Mouse (Mus musculus) kidney, adult 2 months (tissue): ENCODE measurements around the gene Wdr89. TPM values are rescaled to one million over a fixed set of nuclear protein-coding genes. Genes with fewer than 3 reads are reported as not detected.
"Not testable (repeated sequence)": the region's sequence is repeated elsewhere in the genome, so short reads cannot be mapped to it uniquely, and the experiment has no call there.

ENCODE experiments used
- DNase-seq: peaks from one replicate; pipeline ENCODE4 v3.0.0; 2021
- H3K27ac ChIP-seq: fragments of 200-500 bp; 2 replicates; pipeline ENCODE4 v1.5.1; 2012; ENCODE audit warnings: low read depth, low read length, control low read depth, inconsistent platforms; ENCODE audit not compliant: insufficient read depth
- H3K27me3 ChIP-seq: fragments of 200-500 bp; replicated peaks from 2 replicates; pipeline ENCODE4 v1.6.1; 2012; ENCODE audit warnings: mild to moderate bottlenecking, moderate library complexity, low read length, inconsistent platforms; ENCODE audit not compliant: control insufficient read depth, insufficient read depth
- H3K36me3 ChIP-seq: fragments of 200-500 bp; 2 replicates; pipeline ENCODE4 v1.6.1; 2012; ENCODE audit warnings: mild to moderate bottlenecking, moderate library complexity, low read length, inconsistent platforms; ENCODE audit not compliant: control insufficient read depth, insufficient read depth
- H3K4me1 ChIP-seq: fragments of 200-500 bp; 2 replicates; pipeline ENCODE4 v1.6.1; 2011; ENCODE audit warnings: low read length; ENCODE audit not compliant: control insufficient read depth, insufficient read depth
- H3K4me3 ChIP-seq: fragments of 200-500 bp; 2 replicates; pipeline ENCODE4 v1.5.1; 2011; ENCODE audit warnings: mild to moderate bottlenecking, low read depth, low read length, control low read depth; ENCODE audit not compliant: insufficient read depth
- CTCF ChIP-seq: fragments of 200-500 bp; conservative IDR thresholded peaks from 2 replicates; pipeline ENCODE4 v1.5.1; 2011; ENCODE audit warnings: low read depth, mild to moderate bottlenecking, control low read depth, low read length, moderate library complexity, mixed read lengths; ENCODE audit not compliant: insufficient read depth, insufficient read length
- POLR2A ChIP-seq: fragments of 200-500 bp; IDR thresholded peaks from one replicate; pipeline ENCODE4 v1.6.1; 2011; ENCODE audit warnings: low read depth, low read length, control low read depth
- WGBS: fragments of 180-500 bp; shearing (Covaris S2); methylation state at CpG from one replicate; pipeline ENCODE4 v1.1.7; 2018; 5-methylcytosine and 5-hydroxymethylcytosine counted together
- polyA plus RNA-seq: library from polyadenylated mRNA; depleted of rRNA; stranded (reverse); fragments of >200 nt; gene quantifications from 2 replicates; pipeline ENCODE4 v1.2.3, GENCODE M21; 2012; rRNA removed

Wdr89 gene
- 2.5 and 3.8 TPM in 2 replicates for polyA plus RNA-seq

DNA sequence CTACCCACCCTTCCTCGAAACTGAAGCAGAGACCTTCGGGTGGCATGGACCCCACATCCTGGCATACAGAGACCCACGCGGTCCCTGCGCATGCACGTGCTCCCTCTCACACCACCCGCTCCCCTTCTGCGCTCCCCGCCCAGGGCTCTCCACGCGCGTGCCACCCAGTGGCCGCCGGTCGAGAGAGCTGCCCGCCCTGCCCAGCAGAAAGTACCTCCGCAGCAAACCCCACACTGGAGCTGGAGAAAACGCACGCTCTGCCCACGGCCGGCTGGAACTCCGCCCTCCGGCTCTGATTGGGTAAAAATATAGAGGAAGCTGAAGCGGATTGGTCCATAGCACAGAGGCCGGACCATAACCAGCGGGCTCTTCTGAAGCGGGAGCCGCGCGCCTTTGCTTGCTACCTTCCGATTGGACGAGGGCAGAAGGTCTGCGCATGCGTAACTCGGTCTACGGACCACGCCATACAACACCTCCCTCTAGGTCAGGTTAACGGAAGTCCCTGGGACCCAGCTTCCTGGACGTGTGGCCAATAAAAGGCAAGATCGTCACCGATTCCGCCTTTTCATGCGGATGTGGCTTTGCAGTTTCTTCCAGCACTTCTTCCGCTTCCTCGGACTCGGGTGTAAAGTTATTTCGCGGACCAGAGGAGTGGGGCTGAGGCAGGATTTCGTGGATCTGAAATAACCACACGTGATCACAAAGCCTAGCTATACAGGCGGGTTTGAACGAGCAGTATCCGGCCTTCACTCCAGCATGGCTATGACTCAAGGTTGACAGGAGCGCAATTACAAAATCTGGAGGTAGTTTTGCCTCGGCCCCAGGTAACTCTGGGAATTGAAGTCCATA is at the start of gene Wdr89:
Wdr89 (minus strand) TSS at position 280 of the 849 bp plus-strand sequence.
- under 1% methylated on average over 55 of the region's 55 CpGs for WGBS
- peak; percentile 100 for DNase-seq
- no peaks in the 10 kb centered on the region for H3K36me3 ChIP-seq
- H3K27me3 ChIP-seq: no peaks in the 10 kb centered on the region
- TF ChIP-seq POLR2A (peak; percentile 67), CTCF (peak; percentile 30; the same call in 1 of the 2 replicates)
- peak within 1 kb of the TSS; percentile 96 for H3K27ac ChIP-seq
- H3K4me1 ChIP-seq: peaks cover 10% of the 10 kb centered on the region; the same call in 1 of the 2 replicates
- peak within 1 kb of the TSS; percentile 80 for H3K4me3 ChIP-seq

DNA sequence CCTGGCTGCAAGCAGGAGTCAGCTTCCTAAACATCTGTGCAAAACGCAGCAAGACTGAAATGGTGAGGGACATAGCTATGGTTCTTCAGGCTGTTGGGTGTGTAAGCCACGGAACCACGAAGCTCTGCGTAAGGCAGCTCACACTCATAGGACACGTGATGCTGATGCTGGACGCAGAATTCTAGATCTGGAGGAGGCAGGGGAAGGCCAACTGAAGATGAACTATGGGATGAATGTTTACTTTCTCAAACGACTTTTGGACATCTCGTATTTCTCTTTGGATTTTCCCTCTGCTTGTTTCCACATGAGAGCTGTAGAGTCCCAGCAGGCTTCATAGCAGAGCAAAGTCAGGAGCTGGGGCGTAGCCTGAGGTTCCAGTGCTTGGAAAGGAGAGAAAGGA is 44.3 kb upstream of the Wdr89 start:
- TF ChIP-seq CTCF (no peak), POLR2A (no peak)
- Histone ChIP-seq H3K4me3 (no peak overlapping the region), H3K27me3 (no peaks in the 10 kb centered on the region), H3K36me3 (no peaks in the 10 kb centered on the region), H3K4me1 (no peaks in the 10 kb centered on the region), H3K27ac (no peak overlapping the region)
- no peak for DNase-seq
- WGBS: 63% methylated on average over 9 of the region's 9 CpGs

DNA sequence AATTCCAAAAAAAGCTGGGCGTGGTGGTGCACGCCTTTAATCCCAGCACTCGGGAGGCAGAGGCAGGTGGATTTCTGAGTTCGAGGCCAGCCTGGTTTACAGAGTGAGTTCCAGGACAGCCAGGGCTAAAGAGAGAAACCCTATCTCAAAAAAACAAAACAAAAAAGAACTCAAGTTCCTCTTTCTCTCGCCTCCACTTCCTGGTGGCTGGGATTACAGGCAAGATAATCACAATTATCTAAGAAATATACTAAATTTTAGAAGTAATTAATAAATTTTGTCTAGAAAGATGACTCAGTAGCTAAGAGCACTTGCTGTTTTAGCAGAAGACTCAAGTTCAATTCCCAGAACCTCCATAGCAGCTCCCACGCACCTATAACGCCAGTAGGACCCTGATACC is 43.6 kb upstream of the Wdr89 start:
- H3K4me3 ChIP-seq, H3K27me3 ChIP-seq, DNase-seq, H3K36me3 ChIP-seq, H3K4me1 ChIP-seq, H3K27ac ChIP-seq: not testable (repeated sequence)
- WGBS: 92% methylated on average over 7 of the region's 7 CpGs

DNA sequence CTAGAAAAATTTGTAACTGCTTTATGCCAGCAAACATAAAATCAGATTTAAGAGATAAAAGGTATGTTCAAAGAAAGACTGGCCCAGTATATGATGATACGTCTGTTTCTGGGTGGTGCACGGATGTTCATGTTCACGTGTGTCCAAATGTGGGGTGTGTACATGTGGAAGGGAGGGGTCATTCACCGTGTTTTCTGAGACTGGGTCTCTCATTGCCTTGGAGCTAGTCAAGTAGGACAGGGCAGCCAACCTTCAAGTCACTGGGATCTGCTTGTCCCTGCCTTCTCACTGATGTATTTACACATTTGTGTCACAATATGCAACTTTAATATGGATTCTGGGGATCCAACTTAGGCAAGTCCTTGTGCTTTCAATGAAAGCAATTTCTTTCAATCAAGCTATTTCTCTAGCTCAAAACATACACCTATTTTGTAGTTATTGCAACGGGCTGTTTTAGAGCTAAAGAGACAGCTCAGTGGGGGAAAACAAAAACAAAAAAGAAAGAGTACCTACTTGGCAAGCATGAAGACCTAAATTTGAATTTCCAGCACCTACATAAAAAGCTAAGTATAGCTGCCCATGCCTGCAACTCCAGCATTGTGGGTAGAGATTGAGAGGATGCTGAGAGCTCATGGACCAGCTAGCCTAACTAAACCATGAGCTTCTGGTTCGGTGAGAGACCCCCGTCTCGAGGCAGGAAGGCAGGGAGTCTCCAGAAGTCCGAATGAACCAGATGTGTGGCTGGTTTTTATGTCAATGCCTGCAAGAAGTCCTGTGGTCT is 41.4 kb upstream of the Wdr89 start:
- 87% methylated on average over 9 of the region's 9 CpGs for WGBS
- H3K27me3 ChIP-seq: no peaks in the 10 kb centered on the region
- H3K4me1 ChIP-seq: peaks cover 3% of the 10 kb centered on the region; the same call in 1 of the 2 replicates
- no peak overlapping the region for H3K4me3 ChIP-seq
- H3K27ac ChIP-seq: no peak overlapping the region
- H3K36me3 ChIP-seq: no peaks in the 10 kb centered on the region
- no peak for TF ChIP-seq CTCF
- no peak for TF ChIP-seq POLR2A
- DNase-seq: no peak

DNA sequence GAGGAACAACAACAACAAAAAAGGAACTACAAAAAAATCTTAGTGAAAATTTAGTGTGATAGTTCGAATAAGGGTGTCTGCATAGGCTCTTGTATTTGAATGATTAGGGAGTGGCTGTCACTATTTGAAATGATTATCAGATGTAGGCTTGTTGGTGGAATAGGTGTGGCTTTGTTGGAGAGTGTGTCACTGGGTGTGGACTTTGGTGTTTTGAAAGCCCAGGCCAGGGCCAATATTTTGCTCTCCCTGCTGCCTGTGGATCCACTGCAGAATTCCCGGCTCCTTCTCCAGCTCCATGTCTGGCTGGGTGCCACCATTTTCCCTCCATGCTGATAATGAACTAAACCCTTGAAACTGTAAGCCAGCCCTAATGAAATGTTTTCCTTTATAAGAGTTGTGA is 40.2 kb upstream of the Wdr89 start:
- 69% methylated on average over 2 of the region's 2 CpGs for WGBS
- DNase-seq: no peak
- H3K4me3 ChIP-seq: no peak overlapping the region
- H3K27me3 ChIP-seq: no peaks in the 10 kb centered on the region
- H3K27ac ChIP-seq: no peak overlapping the region
- no peak for TF ChIP-seq POLR2A
- no peak for TF ChIP-seq CTCF
- H3K4me1 ChIP-seq: peaks cover 3% of the 10 kb centered on the region; the same call in 1 of the 2 replicates
- H3K36me3 ChIP-seq: no peaks in the 10 kb centered on the region

DNA sequence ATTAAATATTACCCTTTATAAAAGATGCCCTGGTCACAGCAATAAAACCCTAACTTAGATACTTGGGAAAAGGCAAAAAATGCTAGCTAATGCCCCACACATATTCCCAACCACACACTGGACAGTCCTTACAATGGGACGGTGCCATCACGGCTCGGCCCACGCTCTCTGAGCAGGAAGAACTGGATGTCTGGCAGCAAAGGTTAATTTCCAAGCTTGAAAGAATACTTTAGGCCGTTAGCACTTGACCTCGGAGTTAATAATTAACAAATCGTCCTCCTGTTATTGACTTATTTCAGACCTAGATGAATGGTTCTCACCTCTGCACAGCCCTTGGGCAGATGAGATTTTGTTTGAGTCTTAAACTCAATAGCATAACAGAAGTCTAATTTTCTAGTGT is 37.3 kb upstream of the Wdr89 start:
- H3K27me3 ChIP-seq: no peaks in the 10 kb centered on the region
- TF ChIP-seq CTCF (no peak), POLR2A (no peak)
- H3K4me1 ChIP-seq: peaks cover 7% of the 10 kb centered on the region
- WGBS: 27% methylated on average over 7 of the region's 7 CpGs
- peak; percentile 90 for DNase-seq
- H3K27ac ChIP-seq: peak overlapping the region; percentile 12; the same call in 1 of the 2 replicates
- no peaks in the 10 kb centered on the region for H3K36me3 ChIP-seq
- H3K4me3 ChIP-seq: no peak overlapping the region

DNA sequence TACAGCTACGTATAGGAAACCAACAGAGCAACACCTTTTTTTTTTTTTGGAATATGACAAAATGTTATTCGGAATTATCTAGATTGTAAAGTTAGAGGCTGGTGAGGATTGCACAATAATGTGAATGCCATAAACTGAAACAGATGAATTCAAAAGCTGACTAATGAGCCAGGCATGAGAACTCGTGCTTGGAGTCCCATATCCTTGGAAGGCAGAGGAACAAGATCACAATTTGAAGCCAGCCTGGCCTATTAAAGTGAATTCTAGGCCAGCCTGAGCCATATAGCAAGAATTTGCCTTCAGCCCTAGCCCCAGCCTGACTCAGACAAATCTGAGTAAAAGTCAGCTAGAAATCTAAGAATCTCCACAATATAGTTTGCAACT is 33.4 kb upstream of the Wdr89 start:
- no peaks in the 10 kb centered on the region for H3K27me3 ChIP-seq
- H3K4me3 ChIP-seq: no peak overlapping the region
- DNase-seq: no peak
- TF ChIP-seq CTCF: no peak
- no peak for TF ChIP-seq POLR2A
- H3K4me1 ChIP-seq: peaks cover 7% of the 10 kb centered on the region
- H3K36me3 ChIP-seq: no peaks in the 10 kb centered on the region
- H3K27ac ChIP-seq: no peak overlapping the region
- 83% methylated on average over 3 of the region's 3 CpGs for WGBS
